Mouse (Mus musculus): ENCODE measurements around the gene Ampd3. TPM values are rescaled to one million over a fixed set of nuclear protein-coding genes. Genes with fewer than 3 reads are reported as not detected.
A peak's percentile ranks its signal among the peaks of the same experiment; 100 is the strongest.

Ampd3 gene
- total RNA-seq, 2 experiments from 2014 or later: 25.7 to 27.0 TPM

DNA sequence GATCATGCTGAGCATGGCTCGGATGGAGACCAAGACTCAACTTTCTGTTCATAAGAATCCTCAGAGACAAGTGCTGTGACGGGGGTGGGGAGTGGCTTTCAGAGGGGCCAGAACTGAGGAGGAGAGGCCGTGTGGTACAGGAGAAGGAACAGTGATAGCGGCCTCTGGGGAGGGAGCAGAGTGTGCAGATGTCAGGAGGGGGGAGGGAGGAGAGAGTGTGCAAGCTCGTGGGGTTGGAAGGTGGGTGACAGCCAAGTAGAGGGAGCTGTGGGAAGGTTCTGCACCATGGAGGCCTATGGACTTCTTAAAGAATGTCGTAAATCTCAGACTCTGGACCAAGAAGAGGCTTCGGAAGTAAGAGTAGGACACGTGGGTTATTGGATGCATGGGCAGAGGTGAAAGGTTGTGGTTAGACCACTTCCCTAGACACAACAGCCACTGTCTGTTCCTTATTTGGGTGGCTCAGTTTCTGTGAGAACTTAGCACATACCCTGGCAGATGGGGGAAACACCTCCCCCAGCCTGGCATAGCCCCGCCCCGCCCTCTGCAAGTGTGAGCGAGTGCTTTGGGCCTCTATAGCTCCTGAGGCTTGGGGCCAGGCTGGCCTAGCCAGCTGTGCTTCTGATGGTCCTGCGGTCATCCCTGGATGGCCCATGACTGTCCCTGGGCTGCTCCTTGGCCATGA is 28.5 kb downstream of the Ampd3 start:
- DNase-seq (ENCODE audit: low spot score in 2 of 2): no peak

DNA sequence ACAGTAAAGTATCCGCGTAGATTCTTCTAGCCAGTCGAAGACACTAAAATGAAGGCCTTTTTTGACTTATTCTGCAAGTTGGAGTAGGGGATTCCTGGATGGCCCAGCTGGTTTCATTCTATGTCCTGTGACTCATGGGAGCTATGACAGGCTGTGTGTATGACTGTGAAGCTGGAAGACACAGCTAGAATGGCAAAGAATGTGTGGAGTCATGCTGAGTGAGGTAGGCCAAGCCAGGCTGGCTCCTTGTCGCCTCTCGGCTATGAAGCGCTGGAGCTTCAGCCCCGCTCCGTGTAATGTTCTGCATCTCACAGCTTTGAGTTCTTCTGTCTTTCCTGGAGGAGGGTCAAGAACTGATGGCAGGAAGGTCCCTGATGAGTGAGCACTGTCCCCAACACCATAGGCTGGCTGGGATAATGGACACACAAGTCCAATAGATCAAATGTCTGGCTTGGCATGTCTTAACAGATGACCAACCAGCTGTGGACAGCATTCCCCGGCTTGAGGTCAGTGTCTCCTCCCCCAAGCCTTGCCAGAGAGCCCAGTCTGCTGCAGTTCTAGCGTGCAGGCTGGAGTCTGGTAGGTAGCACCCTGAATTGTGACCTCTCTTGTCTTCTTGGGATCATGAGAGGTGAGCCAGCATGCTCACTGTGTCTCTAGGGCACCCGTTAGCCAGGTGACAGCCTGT is 29.9 kb downstream of the Ampd3 start:
- DNase-seq (ENCODE audit: low spot score in 2 of 2): no peak

GRCm38 (mm10) chr7:110801028-110801427 is 33.0 kb downstream of the Ampd3 start:
- peak; percentile 91 for DNase-seq (ENCODE audit: low spot score in 2 of 2)

- no peak for DNase-seq (ENCODE audit: low spot score in 2 of 2)
Observed at GRCm38 (mm10) chr7:110803131-110803530, 35.1 kb downstream of the Ampd3 start.

DNA sequence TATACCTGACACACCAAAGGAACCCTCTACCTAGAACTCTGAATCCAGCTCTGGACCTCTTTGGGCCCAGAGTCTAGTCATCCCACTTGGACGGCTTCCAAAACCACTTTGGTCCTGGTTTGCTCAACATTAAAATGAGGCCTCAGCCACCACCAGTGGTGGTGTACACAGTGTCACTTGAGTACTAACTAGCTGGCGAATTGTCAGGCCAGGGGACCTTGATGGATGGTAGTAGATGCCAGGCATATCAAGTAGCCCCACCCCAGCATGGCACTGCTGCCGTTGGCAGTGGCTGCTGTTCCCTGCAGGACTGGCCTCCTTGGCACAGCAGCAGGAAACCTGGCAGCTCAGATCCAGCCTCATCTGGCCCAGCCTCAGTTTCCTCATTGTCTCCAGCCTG is 36.3 kb downstream of the Ampd3 start:
- peak; percentile 52 to 65 for DNase-seq (ENCODE audit: low spot score in 2 of 2)

GRCm38 (mm10) chr7:110807460-110808030 is 39.5 kb downstream of the Ampd3 start:
- DNase-seq (ENCODE audit: low spot score in 2 of 2): peak in 1 of 2 experiments; percentile 7

DNA sequence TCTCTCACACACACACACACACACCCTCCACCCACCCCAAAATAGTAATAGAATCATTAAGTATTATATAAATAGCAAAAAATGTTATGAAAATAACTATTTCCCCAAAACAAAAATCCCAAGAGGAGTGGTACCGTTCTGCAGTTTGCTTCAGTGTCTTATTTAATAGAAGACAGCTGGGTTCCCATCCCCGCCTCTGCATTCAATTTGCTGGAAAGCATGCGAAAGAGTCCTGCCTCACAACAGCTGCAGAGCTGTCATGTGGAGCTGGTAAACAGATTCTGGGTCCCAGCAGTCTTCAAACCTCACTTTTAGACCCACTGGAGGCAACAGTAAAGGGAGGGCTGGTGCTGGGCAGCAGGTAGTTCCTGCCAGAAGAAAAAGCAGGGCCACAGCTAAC is 41.0 kb downstream of the Ampd3 start:
- DNase-seq (ENCODE audit: low spot score in 2 of 2): peak in 1 of 2 experiments; percentile 32

DNA sequence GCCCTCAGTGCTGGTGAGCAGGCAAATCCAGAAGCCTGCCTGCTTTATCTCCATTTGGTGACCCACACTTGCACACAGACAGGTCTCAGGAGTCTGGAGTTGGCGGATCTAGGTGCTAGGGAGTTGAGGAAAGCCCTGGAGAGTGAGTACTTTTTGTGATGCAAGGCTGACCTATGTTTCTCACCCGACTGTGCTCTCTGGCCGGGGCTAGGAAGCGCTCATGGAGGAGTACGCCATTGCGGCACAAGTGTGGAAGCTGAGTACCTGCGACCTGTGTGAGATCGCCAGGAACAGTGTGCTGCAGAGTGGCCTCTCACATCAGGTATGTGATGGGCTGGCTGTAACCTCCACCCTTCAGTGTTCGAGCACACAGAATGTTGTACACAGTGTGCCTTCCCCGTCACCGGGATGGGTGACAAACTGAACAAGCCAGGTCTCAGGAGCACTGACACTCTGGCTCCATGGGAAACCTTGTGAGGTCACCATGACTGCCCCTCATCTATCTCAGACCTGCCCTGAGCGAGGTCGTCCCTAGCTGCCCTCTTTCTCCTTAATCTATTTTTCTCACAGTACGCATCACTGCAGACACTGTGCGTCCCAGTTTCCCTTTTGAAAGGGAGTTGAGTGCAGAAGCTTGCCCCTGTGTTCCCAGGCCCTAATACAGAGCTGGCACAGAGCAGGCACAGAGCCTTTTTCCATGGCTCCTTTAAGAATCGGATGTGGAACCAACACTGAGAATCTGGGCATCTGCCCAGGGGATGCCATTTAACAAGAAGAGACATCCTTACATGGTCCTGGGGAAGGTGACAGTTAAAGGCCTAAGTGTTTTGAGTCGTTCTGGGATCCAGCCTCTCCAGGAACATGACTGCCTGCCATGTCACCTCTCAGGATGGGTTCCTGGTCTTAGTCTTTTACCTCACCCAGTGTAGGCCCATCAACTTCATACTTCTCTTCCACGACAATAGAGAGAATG is 41.9 kb downstream of the Ampd3 start:
- DNase-seq (ENCODE audit: low spot score in 2 of 2): peak in 1 of 2 experiments; percentile 11

- DNase-seq (ENCODE audit: low spot score in 2 of 2): no peak
Observed at GRCm38 (mm10) chr7:110810995-110811394, 43.0 kb downstream of the Ampd3 start.

GRCm38 (mm10) chr7:110811529-110811928 is 43.5 kb downstream of the Ampd3 start:
- DNase-seq (ENCODE audit: low spot score in 2 of 2): no peak

GRCm38 (mm10) chr7:110813983-110814382 is 46.0 kb downstream of the Ampd3 start:
- no peak for DNase-seq (ENCODE audit: low spot score in 2 of 2)

DNA sequence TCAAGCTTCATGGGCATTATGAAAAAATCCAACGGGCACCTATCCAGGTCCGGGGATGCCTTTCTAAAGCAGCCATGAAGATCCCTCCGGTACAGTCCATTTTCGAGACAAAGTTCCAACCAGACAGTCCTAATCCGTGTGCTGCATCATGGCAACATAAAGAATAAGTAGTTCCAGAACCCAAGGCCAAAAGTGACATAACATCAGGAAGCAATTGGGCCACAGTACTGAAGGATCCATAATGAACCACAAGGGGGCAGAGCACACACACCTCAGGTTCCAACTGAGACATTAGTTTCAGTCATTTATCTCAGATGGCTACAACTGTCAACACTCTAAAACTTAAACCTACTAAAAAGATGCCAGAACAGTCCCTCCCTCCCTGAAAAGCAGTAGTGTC is 48.0 kb downstream of the Ampd3 start:
- peak; percentile 56 to 69 for DNase-seq (ENCODE audit: low spot score in 2 of 2)

DNA sequence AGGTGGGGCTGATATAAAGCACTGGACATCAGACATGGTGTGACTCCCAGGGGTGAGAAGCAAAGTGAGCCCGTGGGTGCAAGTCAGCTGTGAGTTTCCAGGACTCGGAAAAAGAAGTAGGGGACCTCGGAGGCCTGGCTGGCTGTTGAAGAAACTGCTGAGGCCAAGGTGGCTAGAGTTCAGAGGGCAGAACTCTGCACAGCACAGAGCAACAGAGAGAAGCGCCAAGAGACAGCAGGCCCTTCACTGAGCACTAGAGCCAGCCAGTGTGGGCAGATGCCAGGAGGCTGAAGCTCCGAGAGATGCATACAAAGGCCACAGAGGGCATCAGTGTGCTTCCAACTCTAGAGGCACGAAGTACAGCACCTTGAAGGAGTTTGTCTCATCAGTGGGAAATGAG is 50.2 kb downstream of the Ampd3 start:
- DNase-seq (ENCODE audit: low spot score in 2 of 2): no peak

DNA sequence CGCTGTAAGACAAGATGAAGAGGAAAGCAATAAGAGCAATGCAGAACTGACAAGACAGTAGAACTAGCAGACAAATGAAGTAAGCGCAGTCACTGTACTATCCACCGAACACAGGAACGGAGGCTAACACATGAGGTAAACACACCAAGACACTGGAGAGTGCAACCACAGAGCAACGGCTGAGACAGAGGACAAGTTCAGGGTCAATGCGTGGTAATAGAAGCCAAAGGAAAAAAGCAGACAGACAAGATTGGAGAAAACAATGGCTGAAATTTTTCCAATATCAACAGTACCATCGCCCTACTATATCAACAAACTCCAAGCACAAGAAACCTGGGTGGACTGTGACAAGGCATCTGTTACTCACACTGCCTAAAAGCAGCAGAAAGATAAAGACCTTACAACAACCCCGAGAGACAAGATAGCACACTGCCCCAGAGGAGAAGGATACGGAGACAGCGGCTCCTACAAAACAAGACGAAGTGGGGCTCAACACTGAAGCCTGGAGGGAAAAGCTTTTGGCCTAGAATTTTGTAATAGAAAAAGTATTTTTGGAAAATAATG is 50.9 kb downstream of the Ampd3 start:
- DNase-seq (ENCODE audit: low spot score in 2 of 2): no peak

- DNase-seq (ENCODE audit: low spot score in 2 of 2): no peak
Observed at GRCm38 (mm10) chr7:110821068-110821467, 53.1 kb downstream of the Ampd3 start.

DNA sequence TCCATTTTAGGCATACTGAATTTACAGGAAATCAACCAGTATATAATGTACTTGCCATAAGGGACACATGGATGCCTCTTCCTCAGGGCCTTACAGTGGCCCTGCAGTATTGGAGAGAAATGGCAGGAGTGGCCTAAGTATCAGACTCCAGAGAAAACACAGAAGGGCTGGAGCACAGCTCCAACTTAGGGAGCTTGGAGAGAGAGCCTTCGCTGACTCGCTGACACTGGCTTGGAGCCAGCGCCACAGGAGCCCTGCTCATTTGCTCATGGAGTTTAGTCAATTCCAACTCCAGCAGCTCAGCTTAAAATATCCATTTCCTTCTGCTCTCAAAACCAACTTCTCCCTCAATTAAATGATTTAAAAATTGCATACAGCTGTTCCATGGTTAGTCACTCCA is 53.6 kb downstream of the Ampd3 start:
- peak in 1 of 2 experiments; percentile 44 for DNase-seq (ENCODE audit: low spot score in 2 of 2)

- DNase-seq (ENCODE audit: low spot score in 2 of 2): no peak
Observed at GRCm38 (mm10) chr7:110822055-110822454, 54.0 kb downstream of the Ampd3 start.

DNA sequence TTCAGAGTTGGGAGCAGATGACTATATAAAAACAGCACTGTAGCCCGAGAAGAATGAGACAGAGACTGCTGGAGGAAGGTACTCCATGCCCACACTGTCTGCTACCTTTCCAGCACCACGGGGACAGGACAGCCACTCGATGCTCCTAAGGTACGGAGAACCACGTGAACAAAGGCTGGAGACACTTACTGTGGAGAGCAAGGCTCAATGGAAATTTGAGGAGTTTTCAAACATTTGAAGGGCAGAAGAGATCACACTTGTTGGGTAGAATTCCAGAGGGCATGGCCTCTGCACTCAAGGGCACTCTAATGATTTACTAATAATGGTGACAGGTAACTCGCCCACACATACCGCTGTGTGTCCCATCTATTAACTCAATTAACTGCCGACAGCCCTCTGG is 55.1 kb downstream of the Ampd3 start:
- no peak for DNase-seq (ENCODE audit: low spot score in 2 of 2)

GRCm38 (mm10) chr7:110823593-110823992 is 55.6 kb downstream of the Ampd3 start:
- no peak for DNase-seq (ENCODE audit: low spot score in 2 of 2)

DNA sequence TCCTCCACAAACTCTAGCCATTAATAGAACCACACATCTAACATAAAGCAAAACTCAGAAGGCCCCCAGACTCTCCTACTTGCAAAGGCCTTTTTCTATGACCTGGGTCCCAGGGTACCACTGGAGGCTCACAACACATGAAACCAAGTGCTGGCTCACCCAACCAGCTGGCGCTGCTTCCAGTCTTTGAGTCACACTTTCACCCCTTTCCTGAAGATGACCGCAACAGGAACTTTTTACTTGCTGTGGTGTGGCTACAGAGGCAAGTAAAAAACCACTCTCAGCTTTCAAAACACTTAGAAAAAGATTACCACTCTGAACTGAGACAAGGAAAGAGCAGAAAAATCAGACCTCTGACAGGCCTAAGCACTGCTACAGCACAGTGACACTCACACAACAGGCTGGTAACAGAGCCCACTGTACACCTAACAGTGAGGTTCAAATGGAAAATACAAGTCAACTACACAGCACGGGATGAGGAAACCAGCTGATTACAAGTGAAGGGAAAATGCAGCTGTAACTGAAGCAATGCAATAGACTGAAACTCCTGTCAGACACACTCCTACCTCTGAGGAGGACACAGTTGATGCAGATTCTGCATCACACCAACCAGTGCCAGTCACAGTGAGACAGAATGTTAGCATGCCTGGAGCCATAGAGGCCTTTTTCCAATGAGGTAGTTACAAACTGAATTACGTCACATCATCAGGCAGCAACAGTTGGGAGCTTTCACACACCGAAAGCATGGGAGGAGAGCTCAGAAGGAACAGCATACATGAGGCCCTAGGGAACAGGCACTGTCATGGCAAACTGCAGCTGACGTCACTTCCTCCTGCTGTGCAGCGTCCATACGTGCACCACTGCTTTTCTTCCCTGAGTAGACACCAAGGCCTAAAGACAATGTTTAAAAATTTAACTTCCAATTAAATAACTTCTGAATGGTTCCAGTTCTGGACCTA is 56.3 kb downstream of the Ampd3 start:
- DNase-seq (ENCODE audit: low spot score in 2 of 2): no peak
